Mouse (Mus musculus): ENCODE results near the gene Gm11549. TPM values are rescaled to one million over a fixed set of nuclear protein-coding genes. Genes with fewer than 3 reads are reported as not detected.

Gm11549 gene
- polyA plus RNA-seq, 2 experiments = 0.10 TPM; not detected in 1

DNA sequence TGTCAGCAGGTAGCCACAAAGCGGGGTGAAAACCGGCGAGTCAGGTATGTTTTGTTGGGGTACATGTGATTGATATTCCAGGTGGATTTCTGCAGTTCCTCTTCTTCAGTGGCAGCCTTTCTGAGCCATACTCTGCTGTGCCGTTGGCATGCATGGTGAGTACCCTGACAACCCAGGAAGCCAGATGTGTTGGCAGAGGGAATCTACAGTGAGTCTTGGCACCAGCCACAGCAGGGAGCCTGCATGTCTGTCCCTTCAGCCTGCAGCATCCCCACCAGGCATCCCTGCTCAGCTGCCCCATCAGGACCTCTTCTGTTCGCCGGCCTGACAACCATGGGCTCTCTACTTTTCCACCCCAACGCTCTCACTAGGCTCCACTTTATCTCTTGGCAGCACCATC lies 20.1 kb downstream of the Gm11549 start:
- Histone ChIP-seq H3K4me3 (replicated peaks; ENCODE audit: low read length) (no peak overlapping the region), H3K36me3 (ENCODE audit: control insufficient read depth, insufficient read depth, low read length) (no peaks in the 10 kb centered on the region), H3K4me2 (replicated peaks; ENCODE audit: low read depth, low read length, severe bottlenecking) (no peak overlapping the region), H3K9ac (ENCODE audit: low read depth, low read length, severe bottlenecking) (no peak overlapping the region), H3K4me1 (ENCODE audit: control insufficient read depth, insufficient read depth, low read length) (peaks cover 2% of the 10 kb centered on the region; the same call in 1 of the 2 replicates), H3K9me3 (ENCODE audit: control insufficient read depth, low read length) (no peaks in the 10 kb centered on the region), H3K27ac (replicated peaks; ENCODE audit: low read depth, low read length) (no peak overlapping the region), H3K27me3 (ENCODE audit: control insufficient read depth, insufficient read depth, low read length) (no peaks in the 10 kb centered on the region)
- TF ChIP-seq POLR2A (IDR thresholded peaks at IDR 0.05; ENCODE audit: borderline replicate concordance, extremely low read depth, insufficient read depth, insufficient read length) = no peak
- 82% methylated on average over 7 of the region's 7 CpGs for WGBS
- DNase-seq (ENCODE audit: low spot score) = no peak
- ATAC-seq (ENCODE audit: low FRiP score, low read depth) = no peak

DNA sequence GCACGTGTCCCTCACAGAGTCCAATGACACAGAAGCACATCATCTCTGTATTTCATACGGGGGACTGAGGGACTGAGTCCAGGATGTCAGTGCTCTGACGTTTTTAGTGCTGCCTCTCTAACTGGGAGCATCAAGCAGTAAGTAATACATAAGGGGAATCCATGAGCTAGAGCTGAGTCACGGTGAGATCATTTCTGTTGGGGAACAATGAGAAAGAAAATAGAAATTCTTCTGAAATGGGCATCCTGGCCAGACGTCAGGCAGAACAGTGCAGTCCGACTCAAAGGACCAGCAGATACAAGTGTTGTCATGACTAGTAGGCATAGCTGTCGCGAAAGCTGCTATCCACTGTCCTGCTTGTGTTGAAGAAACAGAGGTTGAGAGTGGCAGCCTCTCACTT lies 20.6 kb downstream of the Gm11549 start:
- Histone ChIP-seq H3K9ac (ENCODE audit: low read depth, low read length, severe bottlenecking) (no peak overlapping the region), H3K4me3 (replicated peaks; ENCODE audit: low read length) (no peak overlapping the region), H3K4me2 (replicated peaks; ENCODE audit: low read depth, low read length, severe bottlenecking) (no peak overlapping the region), H3K9me3 (ENCODE audit: control insufficient read depth, low read length) (no peaks in the 10 kb centered on the region), H3K36me3 (ENCODE audit: control insufficient read depth, insufficient read depth, low read length) (no peaks in the 10 kb centered on the region), H3K4me1 (ENCODE audit: control insufficient read depth, insufficient read depth, low read length) (peaks cover 4% of the 10 kb centered on the region; the same call in 1 of the 2 replicates), H3K27me3 (ENCODE audit: control insufficient read depth, insufficient read depth, low read length) (no peaks in the 10 kb centered on the region), H3K27ac (replicated peaks; ENCODE audit: low read depth, low read length) (no peak overlapping the region)
- ATAC-seq (ENCODE audit: low FRiP score, low read depth) = no peak
- WGBS = 83% methylated on average over 8 of the region's 8 CpGs
- no peak for TF ChIP-seq POLR2A (IDR thresholded peaks at IDR 0.05; ENCODE audit: borderline replicate concordance, extremely low read depth, insufficient read depth, insufficient read length)
- no peak for DNase-seq (ENCODE audit: low spot score)

- Histone ChIP-seq H3K9ac (ENCODE audit: low read depth, low read length, severe bottlenecking) (no peak overlapping the region), H3K9me3 (ENCODE audit: control insufficient read depth, low read length) (no peaks in the 10 kb centered on the region), H3K4me1 (ENCODE audit: control insufficient read depth, insufficient read depth, low read length) (peaks cover 6% of the 10 kb centered on the region; the same call in 1 of the 2 replicates), H3K4me3 (replicated peaks; ENCODE audit: low read length) (no peak overlapping the region), H3K27me3 (ENCODE audit: control insufficient read depth, insufficient read depth, low read length) (no peaks in the 10 kb centered on the region), H3K27ac (replicated peaks; ENCODE audit: low read depth, low read length) (no peak overlapping the region), H3K4me2 (replicated peaks; ENCODE audit: low read depth, low read length, severe bottlenecking) (no peak overlapping the region), H3K36me3 (ENCODE audit: control insufficient read depth, insufficient read depth, low read length) (no peaks in the 10 kb centered on the region)
- TF ChIP-seq POLR2A (IDR thresholded peaks at IDR 0.05; ENCODE audit: borderline replicate concordance, extremely low read depth, insufficient read depth, insufficient read length) = no peak
- WGBS = 89% methylated on average over 7 of the region's 7 CpGs
- ATAC-seq (ENCODE audit: low FRiP score, low read depth) (no peak), DNase-seq (ENCODE audit: low spot score) (no peak)
Observed at GRCm38 (mm10) chr3:36499418-36499817, 22.2 kb downstream of the Gm11549 start.

- Histone ChIP-seq H3K4me1 (ENCODE audit: control insufficient read depth, insufficient read depth, low read length) (peaks cover 6% of the 10 kb centered on the region; the same call in 1 of the 2 replicates), H3K27ac (replicated peaks; ENCODE audit: low read depth, low read length) (no peak overlapping the region), H3K36me3 (ENCODE audit: control insufficient read depth, insufficient read depth, low read length) (no peaks in the 10 kb centered on the region), H3K9ac (ENCODE audit: low read depth, low read length, severe bottlenecking) (no peak overlapping the region), H3K9me3 (ENCODE audit: control insufficient read depth, low read length) (no peaks in the 10 kb centered on the region), H3K4me3 (replicated peaks; ENCODE audit: low read length) (no peak overlapping the region), H3K27me3 (ENCODE audit: control insufficient read depth, insufficient read depth, low read length) (no peaks in the 10 kb centered on the region), H3K4me2 (replicated peaks; ENCODE audit: low read depth, low read length, severe bottlenecking) (no peak overlapping the region)
- no peak for ATAC-seq (ENCODE audit: low FRiP score, low read depth)
- no peak for DNase-seq (ENCODE audit: low spot score)
- no peak for TF ChIP-seq POLR2A (IDR thresholded peaks at IDR 0.05; ENCODE audit: borderline replicate concordance, extremely low read depth, insufficient read depth, insufficient read length)
- 75% methylated on average over 6 of the region's 6 CpGs for WGBS
Observed at GRCm38 (mm10) chr3:36498224-36498623, 23.4 kb downstream of the Gm11549 start.

- ATAC-seq (ENCODE audit: low FRiP score, low read depth) = no peak
Observed at GRCm38 (mm10) chr3:36496746-36497145, 24.9 kb downstream of the Gm11549 start.

GRCm38 (mm10) chr3:36496273-36496672 lies 25.3 kb downstream of the Gm11549 start:
- 75% methylated on average over 9 of the region's 9 CpGs for WGBS
- ATAC-seq (ENCODE audit: low FRiP score, low read depth) = no peak

More at GRCm38 (mm10) chr3:36496746-36497145, 24.9 kb downstream of the Gm11549 start:
- peak; percentile 90 for DNase-seq (ENCODE audit: low spot score)
- H3K4me2 ChIP-seq (replicated peaks; ENCODE audit: low read depth, low read length, severe bottlenecking) = no peak overlapping the region
- H3K27me3 ChIP-seq (ENCODE audit: control insufficient read depth, insufficient read depth, low read length) = no peaks in the 10 kb centered on the region
- H3K9ac ChIP-seq (ENCODE audit: low read depth, low read length, severe bottlenecking) = no peak overlapping the region
- H3K27ac ChIP-seq (replicated peaks; ENCODE audit: low read depth, low read length) = no peak overlapping the region
- no peaks in the 10 kb centered on the region for H3K9me3 ChIP-seq (ENCODE audit: control insufficient read depth, low read length)
- no peaks in the 10 kb centered on the region for H3K36me3 ChIP-seq (ENCODE audit: control insufficient read depth, insufficient read depth, low read length)
- H3K4me3 ChIP-seq (replicated peaks; ENCODE audit: low read length) = no peak overlapping the region
- peaks cover 6% of the 10 kb centered on the region; the same call in 1 of the 2 replicates for H3K4me1 ChIP-seq (ENCODE audit: control insufficient read depth, insufficient read depth, low read length)
- 19% methylated on average over 14 of the region's 14 CpGs for WGBS
- TF ChIP-seq POLR2A (IDR thresholded peaks at IDR 0.05; ENCODE audit: borderline replicate concordance, extremely low read depth, insufficient read depth, insufficient read length) = no peak

More at GRCm38 (mm10) chr3:36496273-36496672, 25.3 kb downstream of the Gm11549 start:
- H3K9ac ChIP-seq (ENCODE audit: low read depth, low read length, severe bottlenecking) = no peak overlapping the region
- TF ChIP-seq POLR2A (IDR thresholded peaks at IDR 0.05; ENCODE audit: borderline replicate concordance, extremely low read depth, insufficient read depth, insufficient read length) = no peak
- no peak overlapping the region for H3K4me3 ChIP-seq (replicated peaks; ENCODE audit: low read length)
- peaks cover 6% of the 10 kb centered on the region; the same call in 1 of the 2 replicates for H3K4me1 ChIP-seq (ENCODE audit: control insufficient read depth, insufficient read depth, low read length)
- no peaks in the 10 kb centered on the region for H3K36me3 ChIP-seq (ENCODE audit: control insufficient read depth, insufficient read depth, low read length)
- H3K27me3 ChIP-seq (ENCODE audit: control insufficient read depth, insufficient read depth, low read length) = no peaks in the 10 kb centered on the region
- no peak overlapping the region for H3K4me2 ChIP-seq (replicated peaks; ENCODE audit: low read depth, low read length, severe bottlenecking)
- H3K27ac ChIP-seq (replicated peaks; ENCODE audit: low read depth, low read length) = no peak overlapping the region
- no peaks in the 10 kb centered on the region for H3K9me3 ChIP-seq (ENCODE audit: control insufficient read depth, low read length)
- no peak for DNase-seq (ENCODE audit: low spot score)

Data from limb, embryonic 14.5 days (tissue).